Mouse (Mus musculus): ENCODE measurements around the gene Lamc2. TPM values are rescaled to one million over a fixed set of nuclear protein-coding genes. Genes with fewer than 3 reads are reported as not detected.
"Not testable (repeated sequence)": the region's sequence is repeated elsewhere in the genome, so short reads cannot be mapped to it uniquely, and the experiment has no call there.

Lamc2 gene
- total RNA-seq, 4 experiments from 2014 or later, result 0.37 to 1.4 (median 0.79) TPM

DNA sequence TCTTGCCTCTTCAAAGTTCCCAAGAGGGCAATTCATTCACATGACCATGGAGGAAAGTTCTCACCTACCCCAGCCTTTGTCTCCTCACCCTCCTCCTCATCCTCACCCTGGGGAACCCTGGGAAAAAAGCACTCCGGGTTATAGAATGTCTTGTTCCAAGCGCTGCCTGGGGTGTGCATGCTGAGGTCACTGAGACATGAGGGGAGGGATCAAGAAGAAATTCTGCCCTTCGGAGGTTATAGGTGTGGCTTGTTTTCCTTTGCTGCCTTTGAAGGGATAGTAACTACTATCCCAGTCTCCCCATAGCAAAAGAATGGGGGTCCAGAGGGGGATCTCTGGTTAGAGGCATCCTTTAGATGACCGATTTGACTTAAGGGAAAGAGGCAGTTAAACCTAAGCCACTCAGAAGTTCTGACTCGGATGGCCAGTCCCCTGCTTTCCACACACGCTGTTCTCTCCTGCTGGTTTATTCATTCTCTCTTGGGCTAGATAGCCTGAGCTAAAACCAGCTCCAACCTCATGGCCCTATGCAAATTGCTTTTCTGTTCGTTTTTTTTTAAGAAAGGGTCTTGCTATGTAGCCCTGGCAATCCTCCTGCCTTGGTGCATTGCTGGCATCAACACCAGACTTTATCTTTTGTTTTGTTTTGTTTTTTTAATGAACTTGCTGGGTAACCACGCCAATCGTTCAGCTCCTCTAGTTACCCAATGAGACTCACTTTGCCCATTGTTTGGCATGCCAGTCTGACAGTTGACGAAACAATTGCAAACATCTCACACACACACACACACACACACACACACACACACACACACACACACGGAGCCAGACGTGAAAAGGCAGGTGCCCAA lies 91.8 kb downstream of the Lamc2 start:
- DNase-seq, result no peak

- no peak for DNase-seq
Measured at GRCm38 (mm10) chr1:153093581-153093980, 92.7 kb downstream of the Lamc2 start.

GRCm38 (mm10) chr1:153093172-153093571 lies 93.1 kb downstream of the Lamc2 start:
- DNase-seq, result no peak

GRCm38 (mm10) chr1:153092237-153092975 lies 93.8 kb downstream of the Lamc2 start:
- DNase-seq, result peak; percentile 44

DNA sequence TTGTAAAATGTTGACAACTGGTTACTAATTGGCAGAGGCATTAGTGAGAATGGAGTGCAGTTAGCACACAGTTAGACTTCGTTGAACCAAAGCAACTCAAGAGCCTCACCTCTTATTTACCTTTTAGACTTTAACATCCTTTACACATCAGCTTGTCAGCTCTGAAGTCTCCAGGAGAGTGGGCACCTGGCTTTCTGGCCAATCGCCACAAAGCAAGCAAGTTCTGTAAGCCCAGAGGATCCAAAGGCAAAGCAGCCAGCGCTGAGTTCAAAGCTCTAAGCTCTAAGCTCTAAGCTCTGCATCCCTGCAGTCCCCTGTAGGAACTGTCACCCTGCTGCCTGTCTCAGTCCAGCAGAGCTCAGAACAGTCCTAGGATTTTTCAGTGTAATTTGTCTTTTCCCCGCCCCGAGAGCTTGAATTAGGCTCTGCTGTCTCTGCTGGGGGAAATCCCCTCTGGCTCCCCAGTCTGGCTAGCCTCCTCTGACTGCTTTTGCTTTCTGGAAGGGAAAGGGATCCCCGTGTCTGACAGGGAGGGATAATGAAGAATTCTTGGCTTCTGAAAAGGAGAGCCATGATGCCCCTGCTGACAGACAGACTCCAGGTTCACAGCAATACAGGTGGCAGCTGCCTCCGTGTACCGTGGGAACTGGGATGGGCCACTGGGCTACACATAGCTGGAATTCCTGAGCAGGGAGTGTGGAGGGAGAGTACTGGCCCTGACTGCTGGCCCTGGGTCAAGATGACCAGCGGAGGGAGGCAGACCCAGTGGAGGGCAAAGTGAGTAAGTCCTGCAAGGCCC lies 94.6 kb downstream of the Lamc2 start:
- no peak for DNase-seq

GRCm38 (mm10) chr1:153090807-153091206 lies 95.4 kb downstream of the Lamc2 start:
- no peak for DNase-seq

DNA sequence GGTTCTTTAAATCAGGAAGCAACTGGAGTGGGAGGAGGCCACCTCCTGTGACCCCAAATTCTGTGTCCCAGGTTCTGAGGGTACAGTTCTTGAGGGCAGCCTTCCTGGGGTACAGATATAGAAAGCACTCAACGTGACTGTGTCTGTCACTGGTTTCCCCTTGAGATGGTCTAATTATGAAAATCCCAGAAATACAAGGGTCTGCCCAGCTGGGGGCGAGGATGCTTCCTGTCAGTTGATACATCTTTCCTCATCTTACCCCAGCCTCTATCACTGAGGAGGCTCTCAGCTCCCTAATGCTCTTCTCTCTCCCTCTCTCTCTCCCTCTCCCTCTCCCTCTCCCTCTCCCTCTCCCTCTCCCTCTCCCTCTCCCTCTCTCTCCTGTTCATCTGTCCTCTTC lies 96.2 kb downstream of the Lamc2 start:
- DNase-seq, result no peak

GRCm38 (mm10) chr1:153087771-153088170 lies 98.5 kb downstream of the Lamc2 start:
- DNase-seq, result no peak

DNA sequence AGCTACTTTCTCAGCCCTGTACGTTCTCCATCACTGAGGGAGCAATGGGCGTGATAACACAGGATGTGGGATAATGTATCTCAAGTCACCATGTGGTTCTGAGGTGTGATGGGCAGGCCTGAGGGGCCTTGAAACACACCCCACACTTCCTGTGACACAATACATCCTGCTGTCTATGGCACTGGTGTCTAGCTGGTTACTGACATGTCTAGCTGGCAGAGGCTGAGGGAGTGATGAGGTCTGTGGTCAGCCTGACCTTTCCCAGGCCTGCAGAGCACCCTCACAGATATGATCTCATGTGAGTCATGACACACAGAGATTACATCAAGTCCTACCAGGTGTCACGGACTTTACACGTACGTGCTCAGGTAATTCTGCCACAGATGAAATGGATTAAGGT lies 101.0 kb downstream of the Lamc2 start:
- DNase-seq, result no peak

GRCm38 (mm10) chr1:153084191-153084590 lies 102.1 kb downstream of the Lamc2 start:
- no peak for DNase-seq

DNA sequence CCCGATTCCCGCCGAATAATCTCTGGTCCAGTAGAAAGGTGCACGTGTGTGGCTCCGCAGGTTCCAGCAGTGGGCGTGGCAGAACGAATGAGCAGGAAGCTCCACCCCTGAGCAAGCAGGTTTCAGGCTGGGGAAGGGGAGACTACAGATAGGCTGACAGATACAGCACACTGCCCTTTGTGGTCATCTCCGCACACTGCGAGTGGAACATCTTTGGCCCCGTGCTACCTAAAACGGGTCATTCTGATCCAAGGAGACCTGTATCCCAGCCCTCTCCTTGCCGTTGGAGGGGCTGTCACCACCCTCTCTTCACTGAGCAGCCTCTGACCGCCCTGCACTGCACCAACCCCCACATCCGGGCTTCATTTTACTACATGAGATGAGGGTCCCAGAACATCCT lies 103.0 kb downstream of the Lamc2 start:
- not testable (repeated sequence) for DNase-seq

GRCm38 (mm10) chr1:153075955-153076354 lies 110.3 kb downstream of the Lamc2 start:
- DNase-seq, result no peak

- no peak for DNase-seq
Measured at GRCm38 (mm10) chr1:153075087-153075736, 111.0 kb downstream of the Lamc2 start.

DNA sequence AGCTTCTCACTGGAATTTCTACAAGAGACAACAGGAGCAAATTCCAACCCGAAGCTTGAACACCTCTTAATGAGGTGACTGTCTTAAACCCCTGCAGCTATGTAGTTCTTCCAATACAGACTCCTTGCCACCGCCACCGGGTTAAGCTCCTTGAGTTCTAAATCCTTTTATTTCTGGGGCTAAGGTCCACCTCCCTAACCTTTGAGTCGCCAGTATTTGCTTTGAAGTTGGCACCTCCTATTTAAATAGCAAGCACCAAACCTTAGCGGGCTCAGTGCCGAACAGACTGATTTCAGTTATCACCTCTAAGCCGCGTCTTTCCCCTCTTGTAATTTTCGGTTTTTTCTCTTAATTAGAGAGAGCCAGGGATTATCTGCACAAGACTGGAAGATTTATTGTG lies 112.8 kb downstream of the Lamc2 start:
- no peak for DNase-seq

Other genes starting within 250 kb of the Lamc2 start
- 1 to 10 TPM; 1.5 to 3.0 (median 2.2) TPM for gene Nmnat2, start 231.5 kb downstream of the Lamc2 start, total RNA-seq (2022)
- 10 to 100 TPM; 49.8 to 71.5 (median 61.8) TPM for gene Lamc1, start 146.3 kb upstream of the Lamc2 start, total RNA-seq (2022)
- gene Shcbp1l, start 238.7 kb upstream of the Lamc2 start, total RNA-seq (2022), result under 1 TPM in 3 of 4 experiments, not detected in 1; 0.10 to 0.55 (median 0.16) TPM

All from adrenal gland, adult 8-10 months (tissue).